In the genomic region with DNA sequence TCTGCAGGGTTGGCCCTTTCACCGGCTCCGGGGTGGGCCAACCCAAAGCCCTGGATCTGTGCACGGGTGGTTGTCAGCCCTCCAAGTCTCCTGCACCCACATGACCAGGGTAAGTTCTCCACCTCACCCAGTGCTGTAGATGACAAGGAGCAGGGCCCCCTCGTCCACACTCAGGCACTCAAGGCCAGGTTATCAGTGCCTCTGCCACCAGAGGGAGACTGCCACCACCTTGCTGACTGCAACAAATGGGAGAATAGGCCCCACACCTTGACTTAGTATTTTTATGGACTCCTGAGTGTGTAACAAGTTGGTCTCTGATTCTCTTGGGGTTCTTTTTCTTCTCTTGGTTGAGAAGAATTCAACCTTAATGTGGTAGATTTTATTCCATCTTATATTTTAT, we compare ENCODE assay signal across 10 mouse cellular contexts. TPM values are rescaled to one million over a fixed set of nuclear protein-coding genes. Genes with fewer than 3 reads are reported as not detected.
DNase-seq lines count a peak whose midpoint lies in the region; ATAC-seq and TF ChIP-seq lines count a peak whose summit lies in the region.
"Had no signal": no experiment of that assay in that cellular context is flagged by ENCODE, and none has a peak within 500 bp of the region (broad histone marks: within the 10 kb centered on the region; RNA-seq: fewer than 3 reads in every experiment).

No protein-coding gene starts in this region.

- H3K36me3 ChIP-seq in testis, adult 2 months (ENCODE audit: control insufficient read depth, insufficient read depth, low read length) = no peaks in the 10 kb centered on the region
- H3K36me3 ChIP-seq in liver, postnatal 0 days (replicated peaks; ENCODE audit: insufficient read depth, low read length) = no peaks in the 10 kb centered on the region
- H3K36me3 ChIP-seq: heart, embryonic 15.5 days; neural tube, embryonic 12.5 days had no signal

- no peaks in the 10 kb centered on the region for H3K9me3 ChIP-seq in liver, postnatal 0 days (ENCODE audit: low read length)
- H3K9me3 ChIP-seq: heart, embryonic 15.5 days; neural tube, embryonic 12.5 days had no signal

- 51% methylated on average over 4 of the region's 4 CpGs for WGBS in liver, postnatal 0 days (ENCODE audit: insufficient replicate concordance)

- peak; percentile 34; the same call in 1 of the 2 replicates for TF ChIP-seq CTCF in testis, adult 2 months (IDR thresholded peaks at IDR 0.05; ENCODE audit: control insufficient read depth, insufficient read depth, insufficient replicate concordance, low read depth, low read length)
- TF ChIP-seq CTCF in liver, postnatal 0 days (IDR thresholded peaks at IDR 0.05; ENCODE audit: low read depth) = peak; percentile 65

- no peak overlapping the region; the same call in 1 of the 2 replicates for H3K4me3 ChIP-seq in testis, adult 2 months (ENCODE audit: control insufficient read depth, low read depth, low read length)
- no peak overlapping the region for H3K4me3 ChIP-seq in liver, postnatal 0 days (ENCODE audit: low read depth, low read length)
- H3K4me3 ChIP-seq: heart, embryonic 15.5 days; neural tube, embryonic 12.5 days had no signal

- no peak overlapping the region for H3K4me2 ChIP-seq in liver, postnatal 0 days (ENCODE audit: low read depth, low read length)
- H3K4me2 ChIP-seq: heart, embryonic 15.5 days; neural tube, embryonic 12.5 days had no signal

- H3K27me3 ChIP-seq in testis, adult 2 months (ENCODE audit: control insufficient read depth, insufficient read depth, low read length) = no peaks in the 10 kb centered on the region
- no peaks in the 10 kb centered on the region for H3K27me3 ChIP-seq in liver, postnatal 0 days (ENCODE audit: insufficient read depth, low read length)
- H3K27me3 ChIP-seq: heart, embryonic 15.5 days; neural tube, embryonic 12.5 days had no signal

- H3K27ac ChIP-seq in testis, adult 2 months (ENCODE audit: control insufficient read depth, insufficient read depth, low read depth, low read length) = no peak overlapping the region
- H3K27ac ChIP-seq in liver, postnatal 0 days (ENCODE audit: low read depth) = no peak overlapping the region
- H3K27ac ChIP-seq: heart, embryonic 15.5 days; neural tube, embryonic 12.5 days had no signal

- peaks cover 21% of the 10 kb centered on the region for H3K4me1 ChIP-seq in testis, adult 2 months (ENCODE audit: control insufficient read depth, insufficient read depth, low read length)
- no peaks in the 10 kb centered on the region for H3K4me1 ChIP-seq in liver, postnatal 0 days (ENCODE audit: insufficient read depth)

- peak; percentile 11 for DNase-seq in embryo, embryonic 10 days (ENCODE audit: low spot score)
- no peak for DNase-seq in embryo, embryonic 10.5 days (ENCODE audit: low spot score)
- no peak for DNase-seq in testis, postnatal 10 days (ENCODE audit: low spot score)
- peak; percentile 25 for DNase-seq in liver, postnatal 0 days
- no peak for DNase-seq in urinary bladder, adult 18-20 months (ENCODE audit: low spot score in 2 of 2)
- DNase-seq in cerebellum, adult 8-10 months = no peak
- no peak for DNase-seq in right cerebral cortex, adult 18-20 months

- 0 out of 2 replicates have a peak, but pooled peaks have one; percentile 27 for ATAC-seq in liver, postnatal 0 days

- no peak for TF ChIP-seq POLR2A in testis, adult 2 months (IDR thresholded peaks at IDR 0.05; ENCODE audit: control insufficient read depth, low read depth, low read length)

- H3K9ac ChIP-seq in liver, postnatal 0 days (replicated peaks) = no peak overlapping the region
- H3K9ac ChIP-seq: heart, embryonic 15.5 days; neural tube, embryonic 12.5 days had no signal

- no peak for TF ChIP-seq EP300 in liver, postnatal 0 days (IDR thresholded peaks at IDR 0.05; ENCODE audit: low read depth)

RNA-seq across cellular contexts. Expression of gene Efhb, which starts 2.4 kb away (rescaled TPM):
- polyA plus RNA-seq in testis, adult 2 months (2012; rRNA removed) = 22.5 and 22.8 TPM in 2 replicates
- 0.09 and 0.11 TPM in 2 replicates for polyA plus RNA-seq in liver, postnatal 0 days (2015; fragmentation: Nextera tagmentation; extraction: Ambion mirVana)

RNA-seq across cellular contexts. Expression of gene Rab5a, which starts 13.5 kb away (rescaled TPM):
- polyA plus RNA-seq in testis, adult 2 months (2012; rRNA removed) = 4.5 and 5.4 TPM in 2 replicates
- 32.6 and 35.2 TPM in 2 replicates for polyA plus RNA-seq in liver, postnatal 0 days (2015; fragmentation: Nextera tagmentation; extraction: Ambion mirVana)

Comparison
In these comparisons a context has a peak if more than half of its experiments do, and no peak if none do; other contexts are left out.
1. DNase-seq: peak in embryo, embryonic 10 days (single experiment) and liver, postnatal 0 days (single experiment); none in embryo, embryonic 10.5 days (single experiment), testis, postnatal 10 days (single experiment), urinary bladder, adult 18-20 months (0 of 2), cerebellum, adult 8-10 months (single experiment) and right cerebral cortex, adult 18-20 months (single experiment).
2. RNA of gene Efhb, which starts 2.4 kb away (polyA plus RNA-seq): 22.5 to 22.8 TPM in testis, adult 2 months; 0.09 to 0.11 TPM in liver, postnatal 0 days; every median in the first group is over 10 times any median in the second.